Comparison of ENCODE assay signal across 8 mouse cellular contexts in the genomic region with DNA sequence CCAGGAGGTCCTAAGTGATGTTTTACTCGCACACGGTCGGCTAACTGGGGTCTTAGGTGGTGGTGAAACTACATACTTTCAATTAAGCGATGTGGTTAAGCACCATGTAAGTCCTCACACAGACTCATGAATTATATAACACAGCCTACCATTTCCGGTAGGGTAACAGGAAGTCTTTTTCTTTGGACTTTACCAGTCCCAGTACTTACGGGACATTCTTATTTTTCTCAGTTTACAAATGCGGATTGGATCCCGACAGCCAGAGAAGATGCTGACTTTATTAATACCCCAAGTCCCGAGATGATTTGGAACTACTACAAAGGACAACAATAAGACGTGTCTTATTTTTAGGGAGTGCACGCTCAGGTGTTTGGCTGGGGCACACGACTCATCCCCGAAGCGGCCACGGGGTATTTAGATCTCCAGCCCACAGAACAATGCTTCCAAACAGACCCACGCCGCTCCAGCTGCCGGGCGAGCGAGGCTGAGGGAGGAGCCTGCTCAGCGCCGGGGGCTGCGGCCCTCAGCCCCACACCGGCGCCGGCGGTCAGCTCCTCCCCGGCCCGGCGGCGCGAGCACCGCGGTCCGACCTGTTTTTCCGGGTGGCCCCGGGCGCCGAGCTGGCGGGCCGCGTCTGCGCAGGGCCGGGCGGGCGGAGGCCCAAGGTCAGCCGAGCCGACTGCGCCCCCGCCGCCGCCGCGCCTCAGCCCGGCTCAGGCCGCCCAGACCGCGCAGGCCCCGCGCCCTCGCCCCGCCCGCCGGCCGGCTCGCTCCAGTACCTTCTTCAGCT. TPM values are rescaled to one million over a fixed set of nuclear protein-coding genes. Genes with fewer than 3 reads are reported as not detected.
DNase-seq lines count a peak whose midpoint lies in the region; ATAC-seq and TF ChIP-seq lines count a peak whose summit lies in the region.

No protein-coding gene starts in this region.

- peak; percentile 96 for ATAC-seq in intestine, embryonic 16.5 days
- ATAC-seq in liver, embryonic 13.5 days (ENCODE audit: low read depth), result peak; percentile 92
- ATAC-seq in neural tube, embryonic 12.5 days (ENCODE audit: low FRiP score, low read depth), result peak; percentile 85

- H3K4me1 ChIP-seq in testis, adult 2 months (ENCODE audit: control insufficient read depth, insufficient read depth, low read length), result no peaks in the 10 kb centered on the region; the same call in 1 of the 2 replicates
- H3K4me1 ChIP-seq in forebrain, embryonic 10.5 days, result peaks cover 25% of the 10 kb centered on the region
- 0 out of 2 replicates have a peak, but pooled peaks cover 4% of the 10 kb centered on the region for H3K4me1 ChIP-seq in intestine, embryonic 16.5 days (ENCODE audit: control insufficient read depth, insufficient read depth, low read length)
- peaks cover 43% of the 10 kb centered on the region for H3K4me1 ChIP-seq in liver, embryonic 13.5 days (replicated peaks)
- no peaks in the 10 kb centered on the region for H3K4me1 ChIP-seq in neural tube, embryonic 12.5 days

- DNase-seq in testis, postnatal 14 days (ENCODE audit: low spot score), result no peak
- peak; percentile 76 for DNase-seq in adipocyte (ENCODE audit: low spot score)
- DNase-seq in forebrain, embryonic 10.5 days (ENCODE audit: extremely low spot score, low spot score), result peak; percentile 40
- no peak for DNase-seq in liver, embryonic 13.5 days
- no peak for DNase-seq in ovary, postnatal 36 days (ENCODE audit: low spot score)

- TF ChIP-seq CTCF in testis, adult 2 months (IDR thresholded peaks at IDR 0.05; ENCODE audit: control insufficient read depth, insufficient read depth, insufficient replicate concordance, low read depth, low read length), result no peak

- peak overlapping the region; percentile 93 for H3K9ac ChIP-seq in intestine, embryonic 16.5 days (ENCODE audit: low read depth, low read length)
- H3K9ac ChIP-seq in liver, embryonic 13.5 days, result peak overlapping the region; percentile 97
- peak overlapping the region; percentile 96 for H3K9ac ChIP-seq in neural tube, embryonic 12.5 days

- H3K4me2 ChIP-seq in intestine, embryonic 16.5 days (ENCODE audit: low read depth, low read length), result peak overlapping the region; percentile 59
- peak overlapping the region; percentile 85 for H3K4me2 ChIP-seq in liver, embryonic 13.5 days
- H3K4me2 ChIP-seq in neural tube, embryonic 12.5 days (replicated peaks), result peak overlapping the region; percentile 76

- no peaks in the 10 kb centered on the region for H3K27me3 ChIP-seq in testis, adult 2 months (ENCODE audit: control insufficient read depth, insufficient read depth, low read length)
- no peaks in the 10 kb centered on the region for H3K27me3 ChIP-seq in forebrain, embryonic 10.5 days (ENCODE audit: poor library complexity, severe bottlenecking)
- no peaks in the 10 kb centered on the region for H3K27me3 ChIP-seq in intestine, embryonic 16.5 days (replicated peaks; ENCODE audit: control insufficient read depth, insufficient read depth, low read length)
- no peaks in the 10 kb centered on the region for H3K27me3 ChIP-seq in liver, embryonic 13.5 days
- H3K27me3 ChIP-seq in neural tube, embryonic 12.5 days (replicated peaks), result no peaks in the 10 kb centered on the region

- under 1% methylated on average over 66 of the region's 66 CpGs for WGBS in forebrain, embryonic 10.5 days
- under 1% methylated on average over 50 of the region's 66 CpGs for WGBS in intestine, embryonic 16.5 days
- WGBS in liver, embryonic 13.5 days (ENCODE audit: insufficient replicate concordance), result under 1% methylated on average over 65 of the region's 66 CpGs
- WGBS in neural tube, embryonic 12.5 days, result under 1% methylated on average over 66 of the region's 66 CpGs

- TF ChIP-seq POLR2A in testis, adult 2 months (IDR thresholded peaks at IDR 0.05; ENCODE audit: control insufficient read depth, low read depth, low read length), result no peak

- H3K9me3 ChIP-seq in forebrain, embryonic 10.5 days, result no peaks in the 10 kb centered on the region
- H3K9me3 ChIP-seq in intestine, embryonic 16.5 days (ENCODE audit: control insufficient read depth, low read length), result no peaks in the 10 kb centered on the region
- no peaks in the 10 kb centered on the region for H3K9me3 ChIP-seq in liver, embryonic 13.5 days (replicated peaks)
- H3K9me3 ChIP-seq in neural tube, embryonic 12.5 days, result no peaks in the 10 kb centered on the region

- H3K27ac ChIP-seq in testis, adult 2 months (ENCODE audit: control insufficient read depth, insufficient read depth, low read depth, low read length), result peak overlapping the region; percentile 99
- peak overlapping the region; percentile 96 for H3K27ac ChIP-seq in forebrain, embryonic 10.5 days
- H3K27ac ChIP-seq in intestine, embryonic 16.5 days (ENCODE audit: low read length), result peak overlapping the region; percentile 97
- peak overlapping the region; percentile 91 for H3K27ac ChIP-seq in liver, embryonic 13.5 days
- peak overlapping the region; percentile 86 for H3K27ac ChIP-seq in neural tube, embryonic 12.5 days

- H3K4me3 ChIP-seq in testis, adult 2 months (ENCODE audit: control insufficient read depth, low read depth, low read length), result peak overlapping the region; percentile 100
- H3K4me3 ChIP-seq in forebrain, embryonic 10.5 days, result peak overlapping the region; percentile 88
- peak overlapping the region; percentile 91 for H3K4me3 ChIP-seq in intestine, embryonic 16.5 days (ENCODE audit: low read length)
- peak overlapping the region; percentile 95 for H3K4me3 ChIP-seq in liver, embryonic 13.5 days (replicated peaks)
- H3K4me3 ChIP-seq in neural tube, embryonic 12.5 days, result peak overlapping the region; percentile 99

- H3K36me3 ChIP-seq in testis, adult 2 months (ENCODE audit: control insufficient read depth, insufficient read depth, low read length), result no peaks in the 10 kb centered on the region
- H3K36me3 ChIP-seq in forebrain, embryonic 10.5 days (replicated peaks), result peaks cover 40% of the 10 kb centered on the region
- 0 out of 2 replicates have a peak, but pooled peaks cover 4% of the 10 kb centered on the region for H3K36me3 ChIP-seq in intestine, embryonic 16.5 days (ENCODE audit: control insufficient read depth, insufficient read depth, low read length)
- peaks cover 34% of the 10 kb centered on the region for H3K36me3 ChIP-seq in liver, embryonic 13.5 days
- H3K36me3 ChIP-seq in neural tube, embryonic 12.5 days, result peaks cover 13% of the 10 kb centered on the region

RNA-seq across cellular contexts. Expression of a gene that starts 0.6 kb away (rescaled TPM):
- polyA plus RNA-seq in testis, adult 2 months (2012; rRNA removed), result 21.6 and 29.2 TPM in 2 replicates
- 206 and 218 TPM in 2 replicates for polyA plus RNA-seq in forebrain, embryonic 10.5 days (2016; fragmentation: Nextera tagmentation; extraction: Ambion mirVana)
- polyA plus RNA-seq in intestine, embryonic 16.5 days (2015; fragmentation: Nextera tagmentation; extraction: Ambion mirVana), result 136 and 149 TPM in 2 replicates
- 103 and 123 TPM in 2 replicates for polyA plus RNA-seq in liver, embryonic 13.5 days (2015; fragmentation: Nextera tagmentation; extraction: Ambion mirVana)
- polyA plus RNA-seq in neural tube, embryonic 12.5 days (2016; fragmentation: Nextera tagmentation; extraction: Ambion mirVana), result 173 and 180 TPM in 2 replicates

Comparison
In these comparisons a context has a peak if more than half of its experiments do, and no peak if none do; other contexts are left out.
1. DNase-seq: peak in adipocyte (single experiment) and forebrain, embryonic 10.5 days (single experiment); none in testis, postnatal 14 days (single experiment), liver, embryonic 13.5 days (single experiment) and ovary, postnatal 36 days (single experiment).
2. Peak in every context shown above with its lines, with median percentiles within 50 percentile points of each other: H3K27ac ChIP-seq, H3K4me3 ChIP-seq, ATAC-seq, H3K4me2 ChIP-seq and H3K9ac ChIP-seq.